Mouse (Mus musculus) spleen, adult 2 months (tissue): ENCODE data around the gene Grik4.

Source experiments
- CTCF ChIP-seq: fragments of 200-500 bp; IDR thresholded peaks from 2 replicates; pipeline ENCODE4 v1.5.1; 2011; ENCODE audit warnings: mild to moderate bottlenecking, inconsistent platforms; ENCODE audit not compliant: insufficient read depth, insufficient read length, insufficient replicate concordance; ENCODE audit errors: extremely low read depth
- POLR2A ChIP-seq: fragments of 200-500 bp; IDR thresholded peaks from 2 replicates; pipeline ENCODE4 v1.6.1; 2011; ENCODE audit warnings: low read depth, low read length, inconsistent platforms

GRCm38 (mm10) chr9:42788471-42788870 is 155.8 kb downstream of the Grik4 start:
- TF ChIP-seq POLR2A (no peak), CTCF (peak; percentile 29; the same call in 1 of the 2 replicates)
